15 mouse cellular contexts compared by ENCODE assay signal in genomic region chr8:8331249-8331648, GRCm38 (mm10).
DNase-seq lines count a peak whose midpoint lies in the region; ATAC-seq and TF ChIP-seq lines count a peak whose summit lies in the region.
"Had no signal": no experiment of that assay in that cellular context is flagged by ENCODE, and none has a peak within 500 bp of the region (broad histone marks: within the 10 kb centered on the region; RNA-seq: fewer than 3 reads in every experiment).

No protein-coding gene starts in this region.

- no peak overlapping the region for H3K4me3 ChIP-seq in lung, embryonic 15.5 days
- H3K4me3 ChIP-seq in cerebellum, adult 2 months (replicated peaks; ENCODE audit: insufficient read depth, low read depth, low read length): no peak overlapping the region
- H3K4me3 ChIP-seq: forebrain, embryonic 12.5 days; liver, embryonic 15.5 days had no signal

- no peak overlapping the region for H3K4me2 ChIP-seq in lung, embryonic 15.5 days
- H3K4me2 ChIP-seq: forebrain, embryonic 12.5 days; liver, embryonic 15.5 days had no signal

- peak overlapping the region; percentile 10; the same call in 1 of the 2 replicates for H3K27ac ChIP-seq in lung, embryonic 15.5 days
- H3K27ac ChIP-seq in cerebellum, adult 2 months (ENCODE audit: insufficient read depth, low read length): no peak overlapping the region
- H3K27ac ChIP-seq: forebrain, embryonic 12.5 days; liver, embryonic 15.5 days had no signal

- H3K4me1 ChIP-seq in lung, embryonic 15.5 days: peaks cover 30% of the 10 kb centered on the region
- no peaks in the 10 kb centered on the region; the same call in 1 of the 2 replicates for H3K4me1 ChIP-seq in cerebellum, adult 2 months (ENCODE audit: control insufficient read depth, insufficient read depth, low read length)
- H3K4me1 ChIP-seq: liver, embryonic 15.5 days had no signal

- TF ChIP-seq CTCF in cerebellum, adult 2 months (IDR thresholded peaks at IDR 0.05; ENCODE audit: borderline replicate concordance, insufficient read depth, low read depth, low read length): no peak

- intact Hi-C loops in heart, postnatal 25 days (cut with DNase I): loop anchor here (10.0 kb wide), 1 partner anchor 324 kb away; no protein-coding TSS in a partner anchor

- no peak overlapping the region for H3K9ac ChIP-seq in lung, embryonic 15.5 days
- H3K9ac ChIP-seq: forebrain, embryonic 12.5 days; liver, embryonic 15.5 days had no signal

- H3K9me3 ChIP-seq in lung, embryonic 15.5 days: no peaks in the 10 kb centered on the region
- H3K9me3 ChIP-seq: forebrain, embryonic 12.5 days; liver, embryonic 15.5 days had no signal

- ATAC-seq in lung, embryonic 15.5 days (ENCODE audit: borderline replicate concordance, extremely low read depth, low FRiP score, low TSS enrichment): peak; percentile 37; the same call in 1 of the 2 replicates
- ATAC-seq: intestine, embryonic 16.5 days; midbrain, embryonic 16.5 days; Patski had no signal

- no peaks in the 10 kb centered on the region for H3K27me3 ChIP-seq in lung, embryonic 15.5 days
- no peaks in the 10 kb centered on the region for H3K27me3 ChIP-seq in cerebellum, adult 2 months (ENCODE audit: control insufficient read depth, insufficient read depth, low read length)
- H3K27me3 ChIP-seq: forebrain, embryonic 12.5 days; liver, embryonic 15.5 days; Patski had no signal

- TF ChIP-seq POLR2A in cerebellum, adult 2 months (IDR thresholded peaks at IDR 0.05; ENCODE audit: borderline replicate concordance, insufficient read depth, low read length): no peak

- WGBS in lung, embryonic 15.5 days: 14% methylated on average over 7 of the region's 7 CpGs
- WGBS in cerebellum, adult 2 months: 69% methylated on average over 7 of the region's 7 CpGs

- DNase-seq in heart, adult 18-20 months: peak; percentile 40 to 52
- DNase-seq in heart, postnatal 25 days (ENCODE audit: low spot score): no peak
- DNase-seq in lung, adult 18-20 months: no peak
- DNase-seq in kidney, postnatal 36 days: peak; percentile 21 to 25
- no peak for DNase-seq in layer of hippocampus, adult 8-10 months (ENCODE audit: low spot score in 2 of 2)
- DNase-seq in cerebellum, adult 2 months: no peak
- DNase-seq: adrenal gland, postnatal 10 days; right cerebral cortex, postnatal 25 days; thymus, adult 18-20 months had no signal

- no peaks in the 10 kb centered on the region for H3K36me3 ChIP-seq in lung, embryonic 15.5 days
- H3K36me3 ChIP-seq: forebrain, embryonic 12.5 days; liver, embryonic 15.5 days had no signal

Comparison
In these comparisons a context has a peak if more than half of its experiments do, and no peak if none do; other contexts are left out.
1. DNase-seq: peak in heart, adult 18-20 months (2 of 2) and kidney, postnatal 36 days (2 of 2); none in heart, postnatal 25 days (single experiment), lung, adult 18-20 months (0 of 2), layer of hippocampus, adult 8-10 months (0 of 2) and cerebellum, adult 2 months (0 of 2).